Mouse (Mus musculus) adipose tissue, adult 10 weeks (tissue): ENCODE measurements around the gene Cdc42ep5. TPM values are rescaled to one million over a fixed set of nuclear protein-coding genes. Genes with fewer than 3 reads are reported as not detected.

Experiments
- polyA plus RNA-seq: library from polyadenylated mRNA; stranded (reverse); fragments of 350-450 nt; fragmentation: Illumina TruSeq; extraction: RNeasy Lipid Tissue Mini Kit (QIAGEN cat#74804); gene quantifications from one replicate; pipeline ENCODE4 v1.2.3, GENCODE M21; 2014; ENCODE audit warnings: low read depth, low replicate concordance

The Cdc42ep5 gene
- 7.0 TPM for polyA plus RNA-seq

GRCm38 (mm10) chr7:4164090-4164910 is at the start of gene Cdc42ep5:
Gene Cdc42ep5 (minus strand): TSS chr7:4164860.

GRCm38 (mm10) chr7:4150059-4150541 is 14.6 kb downstream of the Cdc42ep5 start, which contains the start of gene Leng9:
Gene Leng9 (minus strand): TSS chr7:4150374.

GRCm38 (mm10) chr7:4136771-4137531 is 27.7 kb downstream of the Cdc42ep5 start, which contains the start of gene Leng8:
Gene Leng8 (plus strand): TSS chr7:4137039.

GRCm38 (mm10) chr7:4119344-4119902 is 45.2 kb downstream of the Cdc42ep5 start, which contains the start of gene Ttyh1:
Gene Ttyh1 (plus strand): TSS chr7:4119408.

Other genes starting within 250 kb of the Cdc42ep5 start
- gene Lilra6, start 249.4 kb downstream of the Cdc42ep5 start, polyA plus RNA-seq, result 1.6 TPM
- 4.2 TPM for gene Lair1, start 101.7 kb downstream of the Cdc42ep5 start, polyA plus RNA-seq
- gene Ttyh1, start 45.5 kb downstream of the Cdc42ep5 start, polyA plus RNA-seq, result 35.5 TPM
- gene Leng8, start 27.8 kb downstream of the Cdc42ep5 start, polyA plus RNA-seq, result 237 TPM
- gene Leng9, start 14.5 kb downstream of the Cdc42ep5 start, polyA plus RNA-seq, result 5.9 TPM
- 0.88 TPM for gene Lilra5, start 72.9 kb upstream of the Cdc42ep5 start, polyA plus RNA-seq
- gene Ncr1, start 172.9 kb upstream of the Cdc42ep5 start, polyA plus RNA-seq, result 1.3 TPM
- not detected for gene Gp6, start 232.9 kb upstream of the Cdc42ep5 start, polyA plus RNA-seq